Mouse (Mus musculus): Measurements from ENCODE around the gene Spdl1.

Gene Spdl1

DNA sequence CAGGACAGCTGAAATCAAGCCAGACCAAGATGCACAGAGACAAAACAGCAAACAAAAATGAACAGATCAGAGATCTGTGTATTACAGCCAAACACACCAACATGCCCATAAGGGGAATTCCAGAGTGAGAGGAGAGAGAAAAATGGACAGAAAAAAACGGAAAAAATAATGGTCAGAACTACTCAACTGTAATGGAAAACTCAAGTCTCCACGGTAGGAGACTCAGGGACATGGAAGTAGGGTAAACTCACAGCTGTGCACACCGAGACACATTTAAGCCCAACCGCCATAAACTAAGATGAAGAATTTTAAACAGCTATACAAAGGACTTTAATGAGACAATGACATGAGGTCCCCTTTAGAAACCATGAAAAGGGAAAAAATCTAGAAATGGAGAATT lies 73.9 kb downstream of the Spdl1 start:
- no peak for DNase-seq (ENCODE audit: low read depth, low spot score)
